Mouse (Mus musculus) intestine, embryonic 16.5 days (tissue): ENCODE measurements at regions not wholly inside any gene's neighbourhood (a gene's known extent, or its start where the extent isn't known, plus 50 kb on each side); places are given as distances from the start of the nearest gene placed in this dataset.

Source experiments
- ATAC-seq: fragments of 200-750 bp; cut with Nextera tagmentation; 2 replicates; pipeline ENCODE4 v1.8.0; 2017; ENCODE audit warnings: moderate TSS enrichment, moderate library complexity
- H3K27ac ChIP-seq: fragments of 300-500 bp; sonication (generic); 2 replicates; pipeline ENCODE4 v1.5.1; 2014; ENCODE audit warnings: mild to moderate bottlenecking, low read length
- H3K27me3 ChIP-seq: fragments of 300-500 bp; sonication (generic); replicated peaks from 2 replicates; pipeline ENCODE4 v1.6.1; 2014; ENCODE audit warnings: low read length, control low read depth, mixed read lengths; ENCODE audit not compliant: control insufficient read depth, insufficient read depth
- H3K36me3 ChIP-seq: fragments of 300-500 bp; sonication (generic); 2 replicates; pipeline ENCODE4 v1.6.1; 2014; ENCODE audit warnings: low read length, control low read depth; ENCODE audit not compliant: control insufficient read depth, insufficient read depth
- H3K4me1 ChIP-seq: fragments of 300-500 bp; sonication (generic); 2 replicates; pipeline ENCODE4 v1.6.1; 2014; ENCODE audit warnings: low read length, control low read depth, mixed read lengths; ENCODE audit not compliant: control insufficient read depth, insufficient read depth
- H3K4me2 ChIP-seq: fragments of 300-500 bp; sonication (generic); 2 replicates; pipeline ENCODE4 v1.6.1; 2014; ENCODE audit warnings: low read depth, low read length, control low read depth
- H3K4me3 ChIP-seq: fragments of 300-500 bp; sonication (generic); 2 replicates; pipeline ENCODE4 v1.5.1; 2014; ENCODE audit warnings: mild to moderate bottlenecking, low read length
- H3K9ac ChIP-seq: fragments of 300-500 bp; sonication (generic); 2 replicates; pipeline ENCODE4 v1.6.1; 2014; ENCODE audit warnings: low read depth, low read length
- H3K9me3 ChIP-seq: fragments of 300-500 bp; sonication (generic); 2 replicates; pipeline ENCODE4 v1.6.1; 2016; ENCODE audit warnings: low read length, control low read depth; ENCODE audit not compliant: control insufficient read depth
- WGBS: fragments of 180-500 bp; shearing (Covaris S2); extraction: QIAGEN DNeasy Blood & Tissue Kit; methylation state at CpG from one replicate; pipeline ENCODE4 v1.1.7; 2014; 5-methylcytosine and 5-hydroxymethylcytosine counted together

- 26% methylated on average over 12 of the region's 12 CpGs for WGBS
- Histone ChIP-seq H3K9ac (no peak overlapping the region), H3K4me1 (peaks cover 8% of the 10 kb centered on the region; the same call in 1 of the 2 replicates), H3K27ac (no peak overlapping the region), H3K36me3 (no peaks in the 10 kb centered on the region), H3K27me3 (no peaks in the 10 kb centered on the region), H3K4me2 (no peak overlapping the region), H3K9me3 (no peaks in the 10 kb centered on the region), H3K4me3 (no peak overlapping the region)
- ATAC-seq: no peak
These were observed 55.6 kb downstream of the Evx1 start for GRCm38 (mm10) chr6:52368734-52369412.

GRCm38 (mm10) chr6:52370806-52371360 is 57.6 kb downstream of the Evx1 start:
- H3K9ac ChIP-seq: no peak overlapping the region
- H3K4me1 ChIP-seq: peaks cover 8% of the 10 kb centered on the region; the same call in 1 of the 2 replicates
- no peaks in the 10 kb centered on the region for H3K9me3 ChIP-seq
- H3K36me3 ChIP-seq: no peaks in the 10 kb centered on the region
- no peaks in the 10 kb centered on the region for H3K27me3 ChIP-seq
- no peak overlapping the region for H3K4me3 ChIP-seq
- H3K27ac ChIP-seq: no peak overlapping the region
- WGBS: 86% methylated on average over 8 of the region's 8 CpGs
- no peak overlapping the region for H3K4me2 ChIP-seq
- ATAC-seq: no peak

- Histone ChIP-seq H3K27me3 (no peaks in the 10 kb centered on the region), H3K4me2 (no peak overlapping the region), H3K27ac (no peak overlapping the region), H3K4me3 (no peak overlapping the region), H3K9me3 (no peaks in the 10 kb centered on the region), H3K4me1 (0 out of 2 replicates have a peak, but pooled peaks cover 3% of the 10 kb centered on the region), H3K36me3 (no peaks in the 10 kb centered on the region), H3K9ac (no peak overlapping the region)
- no peak for ATAC-seq
- 50% methylated on average over 3 of the region's 3 CpGs for WGBS
These were observed 65.8 kb downstream of the Evx1 start for GRCm38 (mm10) chr6:52379146-52379545.

GRCm38 (mm10) chr6:52379588-52379987 is 66.3 kb downstream of the Evx1 start:
- no peak for ATAC-seq
- Histone ChIP-seq H3K4me3 (no peak overlapping the region), H3K9me3 (no peaks in the 10 kb centered on the region), H3K36me3 (no peaks in the 10 kb centered on the region), H3K4me1 (0 out of 2 replicates have a peak, but pooled peaks cover 3% of the 10 kb centered on the region), H3K4me2 (no peak overlapping the region), H3K27ac (no peak overlapping the region), H3K27me3 (no peaks in the 10 kb centered on the region), H3K9ac (no peak overlapping the region)
- 32% methylated on average over 5 of the region's 5 CpGs for WGBS

GRCm38 (mm10) chr6:52385044-52385443 is 71.7 kb downstream of the Evx1 start:
- ATAC-seq: no peak
- Histone ChIP-seq H3K36me3 (no peaks in the 10 kb centered on the region), H3K4me2 (no peak overlapping the region), H3K4me1 (no peaks in the 10 kb centered on the region), H3K27ac (no peak overlapping the region), H3K27me3 (no peaks in the 10 kb centered on the region), H3K9ac (no peak overlapping the region), H3K4me3 (no peak overlapping the region), H3K9me3 (no peaks in the 10 kb centered on the region)
- 79% methylated on average over 2 of the region's 2 CpGs for WGBS

GRCm38 (mm10) chr6:52401404-52401803 is 88.1 kb downstream of the Evx1 start:
- peak; percentile 63; the same call in 1 of the 2 replicates for ATAC-seq
- Histone ChIP-seq H3K4me1 (no peaks in the 10 kb centered on the region), H3K27me3 (no peaks in the 10 kb centered on the region), H3K9me3 (no peaks in the 10 kb centered on the region), H3K36me3 (no peaks in the 10 kb centered on the region), H3K9ac (no peak overlapping the region), H3K4me3 (no peak overlapping the region), H3K4me2 (no peak overlapping the region), H3K27ac (no peak overlapping the region)
- WGBS: 34% methylated on average over 5 of the region's 5 CpGs

GRCm38 (mm10) chr6:52409991-52410390 is 96.7 kb downstream of the Evx1 start:
- no peak for ATAC-seq
- Histone ChIP-seq H3K36me3 (no peaks in the 10 kb centered on the region), H3K4me2 (no peak overlapping the region), H3K9me3 (no peaks in the 10 kb centered on the region), H3K27me3 (no peaks in the 10 kb centered on the region), H3K9ac (no peak overlapping the region), H3K27ac (no peak overlapping the region), H3K4me3 (no peak overlapping the region), H3K4me1 (no peaks in the 10 kb centered on the region)
- 84% methylated on average over 4 of the region's 4 CpGs for WGBS

- Histone ChIP-seq H3K9me3 (no peaks in the 10 kb centered on the region), H3K4me1 (no peaks in the 10 kb centered on the region), H3K4me3 (no peak overlapping the region), H3K27me3 (no peaks in the 10 kb centered on the region), H3K9ac (no peak overlapping the region), H3K36me3 (no peaks in the 10 kb centered on the region), H3K27ac (peak overlapping the region; percentile 17; the same call in 1 of the 2 replicates), H3K4me2 (no peak overlapping the region)
- WGBS: 51% methylated on average over 5 of the region's 5 CpGs
- no peak for ATAC-seq
These were observed 97.4 kb downstream of the Evx1 start for GRCm38 (mm10) chr6:52410711-52411110.

GRCm38 (mm10) chr6:52411302-52411701 is 98.0 kb downstream of the Evx1 start:
- 66% methylated on average over 2 of the region's 2 CpGs for WGBS
- H3K4me2 ChIP-seq: no peak overlapping the region

More at GRCm38 (mm10) chr6:52411302-52411701, 98.0 kb downstream of the Evx1 start:
- no peak for ATAC-seq
- Histone ChIP-seq H3K9me3 (no peaks in the 10 kb centered on the region), H3K27ac (peak overlapping the region; percentile 17), H3K4me3 (no peak overlapping the region), H3K9ac (no peak overlapping the region), H3K27me3 (no peaks in the 10 kb centered on the region), H3K4me1 (peaks cover under 1% of the 10 kb centered on the region; the same call in 1 of the 2 replicates), H3K36me3 (no peaks in the 10 kb centered on the region)
